Mouse (Mus musculus): ENCODE measurements around the gene Tet3.

Tet3 gene

GRCm38 (mm10) chr6:83439781-83440180 is 19.1 kb downstream of the Tet3 start:
- DNase-seq (ENCODE audit: low spot score in 2 of 2): no peak

GRCm38 (mm10) chr6:83439119-83439767 is 19.6 kb downstream of the Tet3 start:
- DNase-seq (ENCODE audit: low spot score in 2 of 2): no peak

DNA sequence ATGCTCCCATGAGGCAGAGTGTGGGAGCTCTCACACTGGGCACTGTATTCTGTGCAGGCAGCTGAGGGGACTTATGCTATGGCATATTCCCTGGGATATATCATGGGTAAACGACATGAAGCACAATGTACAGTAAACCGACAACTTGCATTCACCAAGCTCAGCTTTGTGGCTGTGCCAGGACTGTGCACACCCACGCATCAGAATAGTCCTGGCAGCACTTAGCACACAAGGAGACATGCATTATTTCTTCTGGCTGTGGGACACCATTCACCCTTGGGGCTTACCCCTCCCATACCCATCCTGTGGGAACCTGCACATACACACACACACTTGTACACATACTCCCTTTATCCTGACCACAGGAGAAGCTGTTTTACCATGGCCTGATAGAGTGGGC is 20.3 kb downstream of the Tet3 start:
- no peak for DNase-seq (ENCODE audit: low spot score in 2 of 2)

- DNase-seq (ENCODE audit: low spot score in 2 of 2): no peak
These were observed 21.1 kb downstream of the Tet3 start for GRCm38 (mm10) chr6:83437802-83438201.

- DNase-seq (ENCODE audit: low spot score in 2 of 2): no peak
These were observed 21.7 kb downstream of the Tet3 start for GRCm38 (mm10) chr6:83437225-83437624.

GRCm38 (mm10) chr6:83436547-83436946 is 22.3 kb downstream of the Tet3 start:
- DNase-seq (ENCODE audit: low spot score in 2 of 2): no peak

- DNase-seq (ENCODE audit: low spot score in 2 of 2): no peak
These were observed 23.7 kb downstream of the Tet3 start for GRCm38 (mm10) chr6:83435174-83435573.

- no peak for DNase-seq (ENCODE audit: low spot score in 2 of 2)
These were observed 25.3 kb downstream of the Tet3 start for GRCm38 (mm10) chr6:83433546-83433945.

GRCm38 (mm10) chr6:83432966-83433365 is 25.9 kb downstream of the Tet3 start:
- DNase-seq (ENCODE audit: low spot score in 2 of 2): no peak

DNA sequence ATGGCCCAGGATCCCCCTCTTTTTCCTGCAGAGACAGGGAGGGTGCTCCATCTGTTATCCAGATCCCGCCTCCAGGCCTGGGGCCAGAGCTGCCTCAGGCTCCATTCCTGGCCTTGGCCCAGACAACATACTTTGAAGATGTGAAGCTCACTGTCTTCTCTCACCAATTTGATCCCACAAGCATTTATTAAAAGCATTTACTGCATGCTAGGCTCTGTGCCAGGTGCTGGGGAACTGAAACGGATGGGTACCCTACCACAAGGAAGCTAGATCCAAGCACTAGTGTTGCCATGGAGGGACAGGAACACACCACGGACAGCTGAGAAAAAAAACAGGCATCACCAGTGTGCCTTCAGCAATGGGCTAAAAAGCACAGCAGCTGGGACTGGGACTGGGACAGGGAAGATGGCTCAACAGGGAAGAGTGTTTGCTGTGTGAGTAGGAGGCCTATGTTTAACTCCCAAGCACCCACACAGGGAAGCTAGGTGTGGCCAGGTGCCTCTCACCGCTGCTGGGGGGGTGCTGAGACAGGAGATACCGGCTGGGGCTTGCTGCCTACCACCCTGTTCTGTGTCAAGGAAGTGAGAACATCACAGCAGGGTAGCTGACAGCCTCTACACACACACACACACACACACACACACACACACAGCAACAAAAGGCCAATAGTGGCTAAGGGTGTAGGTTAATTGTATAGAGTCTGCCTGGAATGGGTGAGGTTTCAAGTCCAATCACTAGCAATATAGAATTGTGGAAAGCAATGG is 30.7 kb downstream of the Tet3 start:
- DNase-seq (ENCODE audit: low spot score in 2 of 2): no peak

DNA sequence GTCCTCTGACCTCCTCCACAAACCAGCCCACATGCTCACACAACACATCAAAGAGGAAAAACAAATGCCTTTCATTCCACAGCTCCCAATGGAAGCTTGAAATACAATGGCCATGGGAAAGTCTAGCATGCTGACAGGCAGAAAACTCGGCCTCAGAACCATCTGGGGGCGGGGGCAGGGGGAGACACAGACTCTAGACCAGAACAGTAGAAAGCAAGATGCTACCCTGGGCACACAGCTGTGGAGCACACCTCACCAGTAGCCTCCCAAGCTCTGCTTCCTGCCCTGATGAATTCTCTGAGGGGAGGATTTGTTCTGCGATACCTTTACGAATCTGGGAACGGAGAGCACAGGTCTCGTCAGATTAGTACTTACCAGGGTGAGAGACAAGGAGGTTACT is 31.4 kb downstream of the Tet3 start:
- DNase-seq (ENCODE audit: low spot score in 2 of 2): no peak

DNA sequence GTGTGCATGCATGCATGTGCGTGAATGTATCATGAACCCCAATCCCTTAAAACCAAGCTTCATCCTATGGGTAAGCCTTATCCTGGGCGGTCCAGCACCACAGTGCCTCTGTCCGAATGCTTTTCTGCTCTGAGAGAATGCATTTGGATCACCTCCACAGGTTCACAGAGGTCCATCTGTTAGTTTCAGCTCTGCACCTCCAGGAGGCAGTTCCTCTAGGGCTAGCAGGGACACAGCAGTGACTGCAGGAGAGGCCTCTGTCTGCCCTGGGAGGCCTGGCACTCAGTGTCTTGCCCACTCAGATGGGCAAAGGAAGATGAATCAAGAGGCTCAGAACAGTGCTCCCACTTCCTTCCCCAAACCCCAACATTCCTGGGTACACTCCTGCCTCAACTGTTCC is 32.3 kb downstream of the Tet3 start:
- DNase-seq (ENCODE audit: low spot score in 2 of 2): no peak

GRCm38 (mm10) chr6:83424053-83424404 is 34.9 kb downstream of the Tet3 start:
- DNase-seq (ENCODE audit: low spot score in 2 of 2): no peak

- no peak for DNase-seq (ENCODE audit: low spot score in 2 of 2)
These were observed 35.4 kb downstream of the Tet3 start for GRCm38 (mm10) chr6:83423400-83424052.

DNA sequence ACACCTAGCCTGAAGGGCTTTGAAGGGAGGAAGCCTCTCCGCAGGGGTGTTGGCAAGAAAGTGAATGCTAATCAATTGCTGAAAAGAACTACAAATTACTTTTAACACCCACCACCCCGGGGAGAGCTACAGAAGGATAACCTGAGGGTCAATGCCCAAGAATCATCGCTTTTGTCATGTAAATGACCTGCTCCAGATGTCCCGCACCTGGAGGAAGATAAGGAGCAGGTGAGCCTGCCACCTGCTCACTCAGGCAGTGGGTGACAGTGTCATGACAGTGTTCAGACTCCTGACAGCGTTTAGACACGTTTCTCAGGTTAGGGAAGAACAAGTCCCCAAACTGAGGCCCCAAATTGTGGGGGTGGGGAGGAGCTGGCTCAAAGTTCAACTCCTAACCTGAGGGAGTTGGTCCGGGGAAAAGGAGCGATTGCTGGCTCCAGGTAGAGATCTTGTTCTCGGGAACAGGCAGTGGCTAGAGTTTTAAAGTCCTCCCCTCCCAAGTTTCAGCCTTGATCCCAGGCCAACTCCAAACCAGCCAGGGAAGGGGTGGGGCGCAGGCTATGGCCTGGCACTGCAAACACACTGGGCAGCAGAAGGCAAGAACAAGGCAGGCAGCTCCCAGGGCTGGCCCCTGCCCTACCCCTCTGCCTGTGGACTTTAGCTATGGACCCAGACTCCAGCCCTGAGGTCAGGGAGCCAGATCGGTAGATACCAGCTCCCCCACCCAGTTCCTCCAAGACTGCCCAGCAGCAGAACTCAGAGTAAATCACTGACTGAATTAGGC is 36.8 kb downstream of the Tet3 start:
- no peak for DNase-seq (ENCODE audit: low spot score in 2 of 2)

DNA sequence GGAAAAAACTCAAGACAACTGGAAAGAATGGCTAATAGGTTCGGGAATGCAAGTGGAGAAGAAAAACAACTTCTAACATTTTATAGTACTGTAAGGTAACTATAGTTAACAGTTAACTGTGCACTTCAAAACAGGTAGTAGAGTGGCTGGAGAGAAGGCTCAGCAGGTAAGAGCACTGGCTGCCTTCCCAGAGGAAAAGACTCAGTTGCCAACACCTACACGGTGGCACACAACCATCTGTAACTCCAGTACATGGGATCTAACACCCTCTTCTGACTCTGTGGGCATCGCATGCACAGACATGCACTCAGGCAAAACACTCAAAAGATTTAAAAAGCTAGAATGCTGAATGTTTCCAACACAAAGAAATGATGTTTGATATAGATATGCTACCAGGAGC is 39.4 kb downstream of the Tet3 start:
- no peak for DNase-seq (ENCODE audit: low spot score in 2 of 2)

DNA sequence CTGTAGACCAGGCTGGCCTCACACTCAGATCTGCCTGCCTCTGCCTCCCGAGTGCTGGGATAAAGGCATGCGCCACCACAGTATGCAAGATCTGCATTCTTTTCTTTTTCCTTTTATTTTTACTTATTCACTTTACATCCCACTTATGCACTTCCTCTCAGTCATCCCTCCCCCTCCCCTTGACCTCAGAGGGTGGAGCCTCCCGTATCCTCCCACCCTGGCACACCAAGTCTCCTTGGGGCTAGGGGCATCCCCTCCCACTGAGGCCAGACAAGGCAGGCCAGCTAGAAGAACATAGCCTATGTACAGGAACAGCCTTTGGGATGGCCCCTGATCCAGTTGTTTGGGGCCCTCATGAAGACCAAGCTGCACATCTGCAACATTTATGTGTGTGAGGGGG is 41.4 kb downstream of the Tet3 start:
- no peak for DNase-seq (ENCODE audit: low spot score in 2 of 2)

DNA sequence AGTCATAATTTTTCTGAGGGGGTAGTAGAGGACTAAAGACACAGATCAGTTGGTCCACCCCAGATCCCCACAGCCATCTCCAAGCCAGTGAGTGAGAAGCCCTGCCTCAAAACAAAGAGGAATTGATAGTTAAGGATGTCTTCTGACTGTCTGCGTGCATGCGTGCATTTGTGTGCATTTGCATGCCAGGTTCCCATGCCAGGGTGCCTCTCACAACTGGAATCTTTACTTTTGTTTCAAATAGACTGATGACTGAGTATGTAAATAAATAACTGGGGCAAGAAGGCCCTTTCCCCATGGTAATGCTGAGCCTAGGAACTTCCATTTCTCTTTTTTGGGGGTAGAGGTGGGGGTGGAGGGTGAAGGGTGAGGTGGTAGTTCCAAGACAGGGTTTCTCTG is 41.8 kb downstream of the Tet3 start:
- no peak for DNase-seq (ENCODE audit: low spot score in 2 of 2)

GRCm38 (mm10) chr6:83416261-83417103 is 42.4 kb downstream of the Tet3 start:
- no peak for DNase-seq (ENCODE audit: low spot score in 2 of 2)

- no peak for DNase-seq (ENCODE audit: low spot score in 2 of 2)
These were observed 43.4 kb downstream of the Tet3 start for GRCm38 (mm10) chr6:83415356-83415940.

All from spleen, postnatal 14 days (tissue).